15 mouse cellular contexts compared by ENCODE assay signal in genomic region chr10:87101265-87101950, GRCm38 (mm10). TPM values are rescaled to one million over a fixed set of nuclear protein-coding genes. Genes with fewer than 3 reads are reported as not detected.
DNase-seq lines count a peak whose midpoint lies in the region; ATAC-seq and TF ChIP-seq lines count a peak whose summit lies in the region.
"Had no signal": no experiment of that assay in that cellular context is flagged by ENCODE, and none has a peak within 500 bp of the region (broad histone marks: within the 10 kb centered on the region; RNA-seq: fewer than 3 reads in every experiment).

No protein-coding gene starts in this region.

- H3K9ac ChIP-seq in midbrain, postnatal 0 days (replicated peaks; ENCODE audit: low read length, poor library complexity, severe bottlenecking) = no peak overlapping the region
- no peak overlapping the region for H3K9ac ChIP-seq in forebrain, embryonic 13.5 days
- H3K9ac ChIP-seq: heart, embryonic 15.5 days had no signal

- H3K27me3 ChIP-seq in midbrain, embryonic 10.5 days (ENCODE audit: low read depth, poor library complexity, severe bottlenecking) = peaks cover 76% of the 10 kb centered on the region
- no peaks in the 10 kb centered on the region for H3K27me3 ChIP-seq in midbrain, postnatal 0 days (ENCODE audit: insufficient read depth, low read length)
- H3K27me3 ChIP-seq in forebrain, embryonic 13.5 days = no peaks in the 10 kb centered on the region
- H3K27me3 ChIP-seq: heart, embryonic 15.5 days had no signal

- peak; percentile 83 for DNase-seq in midbrain, embryonic 10.5 days (ENCODE audit: low spot score)
- DNase-seq in midbrain, postnatal 0 days (ENCODE audit: low spot score) = no peak
- DNase-seq in mesoderm, embryonic 11.5 days (ENCODE audit: low read depth, low spot score) = peak; percentile 78
- DNase-seq in retina, postnatal 1 day = peak; percentile 81
- DNase-seq in spleen, adult 18-20 months = no peak
- no peak for DNase-seq in cerebellum, adult 18-20 months
- no peak for DNase-seq in spleen, postnatal 4 days (ENCODE audit: low spot score in 2 of 2)
- DNase-seq: adrenal gland, postnatal 36 days; cerebellum, adult 9-11 months; kidney, adult 2 months; lung, adult 18-20 months; right cerebral cortex, adult 18-20 months had no signal

- no peak for TF ChIP-seq CTCF in midbrain, postnatal 0 days (IDR thresholded peaks at IDR 0.05)

- no peaks in the 10 kb centered on the region for H3K9me3 ChIP-seq in midbrain, embryonic 10.5 days (replicated peaks)
- no peaks in the 10 kb centered on the region for H3K9me3 ChIP-seq in midbrain, postnatal 0 days (ENCODE audit: low read length)
- H3K9me3 ChIP-seq in forebrain, embryonic 13.5 days (replicated peaks) = no peaks in the 10 kb centered on the region
- H3K9me3 ChIP-seq: heart, embryonic 15.5 days had no signal

- H3K4me2 ChIP-seq in midbrain, postnatal 0 days (ENCODE audit: low read depth, low read length, poor library complexity, severe bottlenecking) = no peak overlapping the region
- H3K4me2 ChIP-seq in forebrain, embryonic 13.5 days = peak overlapping the region; percentile 40
- H3K4me2 ChIP-seq: heart, embryonic 15.5 days had no signal

- H3K27ac ChIP-seq in midbrain, embryonic 10.5 days (replicated peaks) = peak overlapping the region; percentile 55; the same call in 1 of the 2 replicates
- no peak overlapping the region for H3K27ac ChIP-seq in midbrain, postnatal 0 days (ENCODE audit: low read depth, low read length)
- peak overlapping the region; percentile 25 for H3K27ac ChIP-seq in forebrain, embryonic 13.5 days
- H3K27ac ChIP-seq: heart, embryonic 15.5 days had no signal

- peaks cover 59% of the 10 kb centered on the region for H3K4me1 ChIP-seq in midbrain, embryonic 10.5 days
- no peaks in the 10 kb centered on the region for H3K4me1 ChIP-seq in midbrain, postnatal 0 days (ENCODE audit: insufficient read depth, low read length)
- peaks cover 41% of the 10 kb centered on the region for H3K4me1 ChIP-seq in forebrain, embryonic 13.5 days

- no peak for ATAC-seq in midbrain, postnatal 0 days (ENCODE audit: low FRiP score)
- peak; percentile 80 for ATAC-seq in forebrain, embryonic 13.5 days

- no peaks in the 10 kb centered on the region for H3K36me3 ChIP-seq in midbrain, embryonic 10.5 days
- no peaks in the 10 kb centered on the region for H3K36me3 ChIP-seq in midbrain, postnatal 0 days (ENCODE audit: insufficient read depth, low read length)
- no peaks in the 10 kb centered on the region for H3K36me3 ChIP-seq in forebrain, embryonic 13.5 days (ENCODE audit: poor library complexity, severe bottlenecking)
- H3K36me3 ChIP-seq: heart, embryonic 15.5 days had no signal

- WGBS in midbrain, embryonic 10.5 days = 14% methylated on average over 9 of the region's 9 CpGs
- WGBS in midbrain, postnatal 0 days = 23% methylated on average over 9 of the region's 9 CpGs
- WGBS in forebrain, embryonic 13.5 days = 3% methylated on average over 9 of the region's 9 CpGs

- peak overlapping the region; percentile 21 for H3K4me3 ChIP-seq in midbrain, embryonic 10.5 days
- no peak overlapping the region for H3K4me3 ChIP-seq in midbrain, postnatal 0 days (ENCODE audit: low read depth, low read length)
- H3K4me3 ChIP-seq in forebrain, embryonic 13.5 days = no peak overlapping the region
- H3K4me3 ChIP-seq: heart, embryonic 15.5 days had no signal

RNA-seq across cellular contexts. Expression of gene 1700113H08Rik, which starts 43.6 kb away (rescaled TPM):
- 0.20 and 0.36 TPM in 2 replicates for polyA plus RNA-seq in midbrain, embryonic 10.5 days (2016; fragmentation: Nextera tagmentation; extraction: Ambion mirVana)
- not detected in 2 replicates for total RNA-seq in midbrain, postnatal 0 days (2014; rRNA removed)
- 0.27 and 0.34 TPM in 2 replicates for polyA plus RNA-seq in midbrain, postnatal 0 days (2015; fragmentation: Nextera tagmentation; extraction: Ambion mirVana)
- polyA plus RNA-seq in forebrain, embryonic 13.5 days (2015; fragmentation: Nextera tagmentation; extraction: Ambion mirVana) = 0.19 and 0.28 TPM in 2 replicates
- total RNA-seq: adrenal gland, postnatal 36 days; left cerebral cortex, adult 8-10 months had no signal
- polyA plus RNA-seq: kidney, adult 2 months had no signal

Comparison
In these comparisons a context has a peak if more than half of its experiments do, and no peak if none do; other contexts are left out.
1. DNase-seq: peak in midbrain, embryonic 10.5 days (single experiment), mesoderm, embryonic 11.5 days (single experiment) and retina, postnatal 1 day (single experiment); none in midbrain, postnatal 0 days (single experiment), spleen, adult 18-20 months (0 of 2), cerebellum, adult 18-20 months (0 of 2) and spleen, postnatal 4 days (0 of 2).